Mouse (Mus musculus): ENCODE measurements at regions not wholly inside any gene's neighbourhood (a gene's known extent, or its start where the extent isn't known, plus 50 kb on each side); places are given as distances from the start of the nearest gene placed in this dataset.

DNA sequence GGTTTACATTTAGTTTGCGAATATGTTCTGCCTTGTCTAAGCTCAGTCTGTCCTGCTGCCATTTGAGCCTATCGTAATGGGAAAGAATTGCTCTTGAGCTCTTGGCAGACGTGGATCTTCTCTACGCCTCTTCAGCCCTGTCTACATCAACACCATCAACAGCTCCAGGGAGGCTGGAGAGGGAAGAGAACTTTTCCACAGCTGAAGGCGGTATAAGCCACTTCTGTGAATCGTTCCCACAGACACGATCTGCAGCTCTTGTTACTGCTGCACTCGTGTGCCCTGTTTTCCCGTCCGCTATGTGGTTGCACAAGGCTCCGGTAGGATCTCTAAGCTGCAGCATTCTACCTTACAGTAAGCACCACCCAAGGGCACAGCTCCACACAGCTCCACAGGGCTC, 128.5 kb upstream of the Cadm1 start:
- no peak for DNase-seq

DNA sequence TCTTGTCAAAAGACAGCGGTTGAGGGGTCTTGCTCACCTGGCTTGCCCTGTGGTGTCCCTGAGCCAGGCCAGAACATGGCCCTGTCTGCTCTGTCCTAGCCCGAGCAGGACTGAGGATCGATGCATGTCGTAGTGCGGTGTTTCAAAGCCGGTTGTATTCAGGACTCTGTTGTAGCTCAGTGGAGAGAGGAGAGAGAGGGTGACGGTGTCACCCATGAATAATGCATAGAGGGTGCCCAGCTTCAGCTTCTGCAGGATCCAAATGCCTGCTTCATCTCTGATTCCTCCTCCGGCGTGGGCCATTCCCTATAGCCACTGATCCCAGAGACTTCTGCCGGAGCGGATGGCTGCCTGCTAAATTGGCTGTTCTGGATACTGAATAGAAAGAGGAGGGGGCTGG, 126.7 kb upstream of the Cadm1 start:
- no peak for DNase-seq

DNA sequence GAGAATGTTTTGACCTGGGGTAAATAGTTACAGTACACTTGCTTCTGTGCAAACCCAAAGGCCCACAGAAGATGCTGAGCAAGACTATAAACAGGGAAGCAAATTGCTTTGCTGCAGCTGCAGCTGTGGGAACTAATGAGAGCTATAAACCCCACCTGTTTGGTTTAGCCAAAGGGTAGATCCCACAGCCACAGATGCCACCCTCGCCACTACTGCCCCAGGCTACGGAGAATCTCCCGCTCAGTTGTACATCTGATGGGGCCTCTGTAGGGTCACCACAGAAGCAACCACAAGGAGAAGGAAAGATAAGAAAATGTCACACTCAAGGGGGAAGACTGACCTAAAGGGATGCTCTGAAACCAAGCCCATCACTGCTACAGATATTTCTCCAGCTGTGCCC, 125.2 kb upstream of the Cadm1 start:
- no peak for DNase-seq

DNA sequence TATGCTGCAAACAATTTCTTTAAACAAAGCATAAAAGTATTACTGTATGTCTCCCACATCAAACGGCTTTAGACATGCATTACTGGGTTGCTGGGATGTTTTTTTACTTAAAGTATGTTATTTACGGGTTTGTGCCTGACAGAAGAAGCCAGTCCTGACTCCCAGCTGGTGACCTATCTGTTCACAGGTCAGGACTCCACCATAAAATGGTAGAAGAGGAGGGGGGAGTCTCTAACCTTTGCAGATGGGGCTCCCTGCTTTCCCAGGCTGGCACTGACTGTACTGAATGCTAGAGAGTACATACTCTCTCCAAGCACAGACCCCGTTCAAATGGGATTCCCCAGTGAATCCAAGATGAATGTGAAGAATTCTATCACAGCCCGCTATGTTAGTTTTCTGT, 124.4 kb upstream of the Cadm1 start:
- no peak for DNase-seq

DNA sequence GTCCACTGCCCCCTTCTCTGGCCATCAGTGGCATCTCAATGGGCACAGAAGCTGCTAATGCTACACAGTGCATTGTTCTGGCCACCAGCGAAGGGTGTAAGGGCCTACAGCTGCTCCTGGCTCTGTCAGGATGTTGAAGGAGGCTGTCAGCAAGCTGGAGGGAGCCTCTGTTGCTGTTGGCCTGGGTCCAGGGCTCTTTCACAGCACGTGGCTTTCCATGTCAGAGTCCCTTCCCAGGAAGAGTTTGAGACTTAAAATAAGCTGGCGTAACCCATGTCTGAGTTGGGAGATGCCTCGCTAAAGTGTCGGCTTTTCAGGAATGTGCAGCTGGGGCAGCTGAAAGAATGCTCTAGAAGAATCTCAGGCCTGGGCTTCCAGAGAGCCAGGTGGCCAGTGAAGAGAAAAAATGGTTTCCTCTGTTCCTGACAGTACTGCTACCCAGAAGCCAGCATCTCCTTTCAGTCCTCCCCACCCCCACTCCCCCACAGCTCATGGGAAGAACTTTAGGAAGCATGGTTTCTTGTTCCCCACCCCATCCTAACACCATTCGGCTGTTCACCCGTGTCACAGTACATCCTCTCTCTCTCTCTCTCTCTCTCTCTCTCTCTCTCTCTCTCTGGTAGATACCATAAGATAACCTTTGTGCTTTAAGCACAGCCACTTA, 122.8 kb upstream of the Cadm1 start:
- DNase-seq: peak; percentile 19

DNA sequence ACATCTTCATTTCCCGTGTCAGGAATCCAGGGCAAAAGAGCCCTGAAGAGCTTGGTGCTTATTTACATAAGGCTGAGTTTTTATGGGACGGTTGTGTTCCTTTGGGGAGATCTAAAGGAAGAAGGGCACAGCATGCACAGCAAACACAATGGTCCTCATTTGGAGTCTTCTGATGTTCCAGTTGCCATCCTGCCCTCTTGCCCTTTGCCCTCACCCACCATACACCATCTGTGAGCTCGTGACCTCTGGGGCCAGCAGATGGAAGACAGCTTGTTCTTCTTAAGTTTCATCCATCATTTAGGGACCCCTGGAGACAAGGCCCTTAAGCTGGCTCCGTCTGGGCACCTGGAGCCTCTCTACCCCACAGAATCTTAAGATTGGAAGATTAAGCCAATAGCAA, 121.9 kb upstream of the Cadm1 start:
- no peak for DNase-seq

DNA sequence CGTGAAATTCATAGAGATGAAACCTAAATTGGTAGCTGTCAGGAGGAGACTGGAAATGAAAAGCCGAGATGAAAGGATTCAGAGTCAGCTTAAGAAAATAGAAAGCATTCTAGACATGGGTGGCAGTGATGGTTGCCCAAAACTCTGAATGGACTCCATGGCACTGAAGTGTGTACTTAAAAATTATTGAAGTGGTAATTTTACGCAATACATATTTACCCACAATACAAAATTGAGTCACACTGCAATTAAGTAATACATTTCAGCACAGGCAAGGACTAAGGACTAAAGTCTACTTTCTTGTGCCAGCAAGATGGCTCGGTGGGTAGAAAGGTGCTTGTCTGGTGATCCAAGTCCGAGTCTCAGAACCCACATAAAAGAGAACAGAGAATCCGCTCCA, 120.4 kb upstream of the Cadm1 start:
- no peak for DNase-seq

DNA sequence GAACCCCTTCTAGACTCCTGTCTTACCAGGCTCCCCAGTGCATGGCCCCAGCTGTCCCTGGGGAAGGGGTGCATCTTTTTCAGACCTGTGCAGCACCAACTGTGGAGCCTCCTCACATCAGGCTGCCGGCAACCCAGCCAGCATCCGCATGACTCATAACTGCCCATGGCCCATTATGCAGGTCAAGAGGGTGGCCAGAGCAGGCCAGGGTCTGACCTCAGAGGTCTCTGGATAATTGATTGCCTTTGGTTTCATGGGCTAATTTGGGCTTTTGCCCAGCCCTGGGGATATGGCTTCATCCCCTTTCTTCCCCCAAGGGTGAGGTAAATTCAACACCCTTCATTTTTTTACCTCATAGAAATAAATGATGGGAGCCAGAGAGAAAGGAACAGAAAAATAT, 117.2 kb upstream of the Cadm1 start:
- no peak for DNase-seq

DNA sequence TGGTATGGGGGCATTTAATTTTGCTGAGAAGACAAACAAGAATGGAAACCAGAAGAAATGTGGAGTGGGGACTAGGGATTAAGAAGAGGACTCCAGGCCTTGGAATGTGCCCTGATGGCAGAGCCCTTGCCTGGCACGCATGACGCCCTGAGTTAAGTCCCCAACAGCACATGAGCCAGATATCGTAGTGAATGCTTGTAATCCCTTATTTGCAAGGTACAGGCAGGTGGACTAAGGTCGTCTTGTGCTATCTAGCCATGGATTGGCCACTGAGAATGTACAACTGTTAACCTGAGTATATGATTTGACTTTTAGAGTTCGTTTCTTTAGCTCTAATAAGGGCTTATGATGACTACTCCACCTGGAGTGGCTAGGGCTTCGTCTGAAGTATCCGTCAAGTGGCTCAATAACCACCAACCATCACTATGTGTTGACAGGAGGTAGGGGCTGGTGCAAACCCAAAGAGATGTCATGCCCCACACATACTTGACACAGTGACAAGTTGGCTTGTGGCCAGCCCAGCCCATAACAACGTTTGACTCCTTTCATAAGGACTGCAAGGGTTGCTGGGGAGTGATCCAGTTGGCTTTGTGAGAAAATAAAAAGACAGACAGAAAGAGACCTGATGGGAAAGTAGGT, 115.5 kb upstream of the Cadm1 start:
- no peak for DNase-seq

DNA sequence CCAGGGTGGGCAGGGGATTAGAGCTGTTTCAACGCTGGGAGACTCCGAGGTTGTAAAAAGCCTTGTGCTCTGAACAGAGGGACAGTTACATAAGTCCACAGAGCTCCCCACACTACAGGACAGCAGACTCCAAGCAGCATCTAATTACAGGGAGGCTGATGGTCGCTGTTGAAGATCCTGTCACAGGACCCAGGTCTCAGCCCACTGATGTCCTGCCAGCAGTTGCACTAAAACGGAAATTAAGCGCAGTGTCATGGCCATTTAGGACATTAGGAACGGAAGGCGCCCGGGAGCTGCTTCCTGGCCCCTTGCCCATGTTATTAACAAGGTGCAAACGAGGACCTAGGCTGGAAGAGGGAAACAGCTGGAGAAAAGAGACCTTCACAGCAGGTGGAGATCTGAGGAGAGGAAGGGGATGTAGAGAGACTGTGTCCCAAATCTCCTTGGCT, 107.8 kb upstream of the Cadm1 start:
- peak; percentile 74 for DNase-seq

DNA sequence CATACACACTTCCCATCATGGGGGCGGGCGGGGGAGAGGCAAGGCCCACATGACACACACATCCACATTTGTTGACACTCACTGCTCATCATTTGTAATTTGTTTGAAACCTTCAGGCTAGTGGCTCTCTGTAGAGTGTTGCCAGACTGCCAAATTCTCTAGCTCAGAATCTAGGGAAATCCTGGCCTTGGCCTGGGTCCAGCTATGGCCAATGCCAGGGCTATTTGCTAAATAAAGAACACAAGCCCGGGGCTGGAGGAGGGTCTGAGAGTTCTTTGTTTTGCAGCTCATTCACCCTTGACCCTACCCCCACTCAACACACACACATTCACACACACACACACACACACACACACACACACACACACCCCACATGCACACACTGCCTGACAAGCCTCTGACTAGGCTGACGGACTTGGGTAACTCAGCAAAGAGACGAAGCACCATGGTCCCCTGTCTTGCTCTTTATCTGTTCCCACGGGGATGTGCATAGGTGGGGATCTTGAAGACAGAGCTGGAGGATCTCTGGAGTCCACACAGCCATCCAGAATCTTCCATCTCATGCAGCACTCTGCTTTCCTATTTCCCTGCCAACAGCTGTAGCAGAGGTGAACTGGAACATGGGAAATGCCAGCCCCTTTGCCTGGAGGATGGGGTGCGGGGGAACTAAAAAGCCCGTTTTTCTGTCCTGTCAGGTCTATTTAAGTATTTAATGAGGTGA, 107.1 kb upstream of the Cadm1 start:
- peak; percentile 67 for DNase-seq

DNA sequence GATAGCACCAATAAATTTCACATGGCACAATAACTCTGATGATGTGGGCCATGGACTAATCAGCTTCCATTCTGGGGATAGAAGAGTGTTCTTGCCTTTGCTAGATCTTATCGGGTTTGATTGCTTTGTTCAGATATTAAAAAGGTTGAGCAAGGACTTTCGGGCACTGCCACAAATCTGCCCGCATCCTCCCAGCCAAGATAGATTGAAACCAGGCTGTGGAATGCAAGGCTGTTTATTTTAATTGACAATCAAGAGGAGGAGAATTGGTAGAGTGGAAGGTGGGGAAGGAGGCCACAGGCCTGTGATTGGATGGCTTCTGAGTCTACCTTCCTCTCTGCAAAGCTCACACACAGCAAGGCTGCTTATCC, 106.5 kb upstream of the Cadm1 start:
- peak; percentile 15 for DNase-seq

DNA sequence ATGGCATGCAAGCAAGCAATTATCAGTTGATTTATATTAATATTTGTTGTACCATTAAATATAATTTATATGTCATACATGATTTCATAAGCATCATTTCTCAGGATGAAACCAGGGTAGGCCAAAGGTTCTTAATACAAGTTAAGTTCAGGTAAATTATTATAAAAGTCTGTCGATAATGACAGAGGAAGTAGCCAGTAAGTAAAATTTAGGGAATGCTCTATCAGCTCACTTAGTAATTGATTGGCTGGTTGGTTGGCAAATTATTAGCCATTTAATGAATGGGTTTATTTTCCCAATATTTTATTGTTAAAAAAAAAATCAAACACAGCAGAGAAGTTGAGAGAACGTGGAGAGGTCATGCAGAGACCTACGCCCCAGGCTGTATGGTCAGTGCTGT, 105.8 kb upstream of the Cadm1 start:
- DNase-seq: no peak

DNA sequence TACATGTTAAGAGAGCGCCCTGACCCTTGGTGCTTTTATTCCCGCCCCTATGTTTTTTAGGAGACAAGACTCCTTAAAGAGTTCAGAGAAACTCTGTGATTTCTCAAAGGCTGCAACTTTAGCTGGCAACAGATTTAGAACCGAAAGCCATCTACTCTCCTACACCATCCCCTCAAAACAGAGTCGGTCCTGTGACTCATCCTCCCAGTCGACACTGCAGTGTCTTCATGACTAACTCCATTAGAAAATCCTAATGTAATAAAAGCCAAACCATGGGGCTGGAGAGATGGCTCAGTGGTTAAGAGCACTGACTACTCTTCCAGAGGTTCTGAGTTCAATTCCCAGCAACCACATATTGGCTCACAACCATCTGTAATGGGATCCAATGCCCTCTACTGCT, 103.3 kb upstream of the Cadm1 start:
- no peak for DNase-seq

DNA sequence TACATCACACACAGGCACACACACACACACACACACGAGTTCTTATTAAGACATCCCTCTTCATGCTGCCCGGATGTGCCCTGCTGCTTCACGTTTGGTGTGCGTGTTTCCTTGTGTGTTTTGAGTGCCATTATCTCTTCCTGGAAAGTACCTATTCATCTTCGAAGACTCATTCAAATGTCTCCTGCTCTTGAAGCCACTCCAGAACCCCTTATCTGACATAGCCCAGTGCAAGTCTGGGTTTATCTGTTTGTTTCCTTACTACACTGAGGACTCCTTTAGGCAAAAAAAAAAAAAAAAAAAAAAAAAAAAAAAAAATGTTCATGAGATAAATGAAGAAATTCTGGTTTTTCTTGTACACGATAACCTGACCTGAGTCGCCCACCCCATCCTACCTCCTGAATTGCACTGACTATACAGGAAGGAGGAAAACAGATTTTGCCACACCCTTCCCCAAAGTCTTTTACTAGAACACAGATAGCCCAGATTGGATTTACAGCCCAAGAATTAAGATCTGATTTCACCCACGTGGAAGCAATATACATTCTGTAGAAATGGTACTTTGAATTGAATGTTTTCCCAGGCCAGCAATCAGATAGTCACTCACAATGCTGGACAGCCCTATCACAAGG, 101.1 kb upstream of the Cadm1 start:
- DNase-seq: peak; percentile 14

DNA sequence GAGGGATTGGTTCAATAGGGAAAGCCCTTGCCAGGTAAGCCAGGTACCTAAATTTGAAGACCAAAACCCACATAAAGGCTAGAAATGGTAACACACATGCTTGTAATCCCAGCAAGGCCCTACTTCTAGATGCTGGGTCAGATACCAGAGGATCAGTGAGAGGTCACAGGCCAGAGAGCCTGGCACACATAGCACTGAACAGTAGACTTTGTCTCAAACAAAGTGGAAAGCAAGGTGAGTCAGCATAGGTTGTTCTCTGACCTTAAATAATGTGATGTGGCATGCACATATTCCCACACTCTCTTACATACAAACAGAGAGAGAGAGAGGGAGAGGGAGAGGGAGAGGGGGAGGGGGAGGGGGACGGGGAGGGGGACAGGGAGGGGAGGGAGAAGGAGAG, 100.3 kb upstream of the Cadm1 start:
- DNase-seq: no peak

DNA sequence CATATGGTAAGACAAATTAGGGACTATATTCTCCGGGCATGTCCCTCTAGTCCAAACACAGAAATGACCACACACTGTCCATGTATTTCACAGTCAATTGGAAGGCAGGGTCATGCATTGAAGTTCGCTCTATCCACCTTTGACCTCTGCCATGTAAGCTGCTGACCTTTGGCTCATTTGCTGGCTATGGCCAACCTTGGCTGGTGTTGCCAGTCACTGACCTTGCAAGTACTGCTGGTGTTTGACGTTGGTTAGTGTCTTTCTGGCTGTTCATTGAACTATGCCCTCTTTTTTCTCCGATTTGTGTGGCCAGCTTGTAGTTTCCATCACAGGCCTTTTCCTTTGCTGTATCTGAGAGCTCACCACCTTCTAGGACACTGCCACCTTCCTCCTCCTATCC, 97.3 kb upstream of the Cadm1 start:
- DNase-seq: peak; percentile 62

DNA sequence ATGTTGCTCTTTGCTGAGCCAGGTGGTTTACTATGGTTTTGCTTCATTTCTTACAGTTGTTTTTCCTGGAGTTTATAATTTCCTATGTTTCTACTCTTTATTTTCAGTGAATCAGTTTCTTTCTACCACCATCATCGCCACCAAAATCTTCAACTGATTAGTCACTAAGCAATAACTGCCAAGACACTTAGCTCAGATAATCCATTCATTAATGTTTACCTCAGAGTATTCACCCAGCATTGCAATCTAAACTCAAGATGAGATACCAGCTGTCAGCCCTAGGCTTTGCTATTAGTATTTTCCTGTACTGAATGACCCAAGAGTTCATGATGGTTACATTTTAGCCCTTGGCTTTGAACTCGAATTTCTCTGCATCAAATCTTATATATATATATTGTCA, 96.8 kb upstream of the Cadm1 start:
- no peak for DNase-seq

DNA sequence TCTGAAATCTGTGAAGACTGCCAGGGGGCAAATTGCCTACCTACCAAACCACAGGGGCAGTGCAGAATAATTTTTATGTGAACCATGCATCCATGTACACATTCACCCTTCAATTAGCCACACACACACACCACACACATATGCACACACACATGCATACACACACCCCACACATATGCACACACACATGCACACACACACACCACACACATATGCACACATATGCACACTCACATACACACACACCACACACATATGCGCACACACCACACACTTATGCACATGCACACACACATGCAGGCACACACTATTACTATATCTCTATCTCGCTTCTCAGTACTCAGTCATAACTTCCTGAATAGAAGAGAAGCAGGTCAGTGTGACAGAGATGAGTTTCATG, 95.9 kb upstream of the Cadm1 start:
- DNase-seq: no peak

DNA sequence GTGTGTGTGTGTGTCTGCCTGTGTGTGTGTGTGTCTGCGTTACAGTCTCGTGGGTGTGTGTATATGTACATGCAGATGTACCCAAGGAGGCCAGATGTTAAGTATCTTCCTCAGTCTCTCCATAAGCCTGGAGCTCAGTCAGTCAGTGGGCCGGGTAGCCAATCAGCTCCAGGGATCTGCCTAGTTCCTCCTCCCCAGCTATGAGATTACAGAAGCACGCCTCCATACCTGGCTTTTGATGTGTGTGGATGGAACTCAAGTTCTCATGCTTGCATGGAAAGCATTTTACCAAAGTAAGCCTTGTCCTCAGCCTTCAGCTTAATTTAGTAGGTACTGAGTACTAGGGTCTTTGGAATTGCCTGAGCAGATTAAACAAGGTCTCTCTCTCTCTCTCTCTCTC, 91.0 kb upstream of the Cadm1 start:
- no peak for DNase-seq

DNA sequence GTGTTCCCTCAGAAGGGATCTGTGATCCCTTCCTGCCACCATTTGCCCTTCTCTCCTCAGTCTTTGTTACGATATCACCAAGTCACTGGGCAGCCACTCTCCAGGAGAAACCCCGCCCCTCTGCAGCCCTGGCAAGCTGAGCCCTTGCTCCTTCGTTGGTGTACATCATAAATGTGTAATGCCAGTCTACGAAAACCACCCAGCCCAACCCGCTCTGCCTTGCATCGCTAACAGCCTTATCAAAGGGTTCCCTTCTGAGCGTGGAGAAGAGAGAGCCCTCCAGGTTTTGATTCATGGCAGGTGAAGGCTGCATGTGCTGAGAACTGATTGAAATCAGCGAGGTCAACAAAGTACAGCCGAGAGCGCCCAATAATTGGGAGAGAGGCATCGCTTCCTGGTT, 90.5 kb upstream of the Cadm1 start:
- DNase-seq: no peak

DNA sequence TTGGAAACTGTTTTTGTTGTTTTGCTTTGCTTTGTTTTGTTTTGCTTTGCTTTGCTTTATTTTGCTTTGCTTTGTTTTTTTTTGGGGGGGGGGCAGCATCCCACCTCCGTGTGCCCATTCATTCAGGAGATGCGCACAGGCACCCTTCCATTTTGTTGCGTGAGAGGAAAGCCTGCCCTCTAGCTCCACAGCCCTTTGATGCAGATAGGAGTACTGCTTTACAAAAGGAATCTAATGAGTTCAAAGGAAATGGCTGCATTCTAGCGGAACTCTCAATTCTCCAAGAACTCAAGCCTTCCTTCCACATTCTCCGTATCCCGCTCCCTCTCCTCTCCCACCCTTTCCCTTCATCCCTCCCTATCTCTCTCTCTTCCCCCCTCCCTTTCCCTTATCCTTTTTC, 89.8 kb upstream of the Cadm1 start:
- DNase-seq: no peak

DNA sequence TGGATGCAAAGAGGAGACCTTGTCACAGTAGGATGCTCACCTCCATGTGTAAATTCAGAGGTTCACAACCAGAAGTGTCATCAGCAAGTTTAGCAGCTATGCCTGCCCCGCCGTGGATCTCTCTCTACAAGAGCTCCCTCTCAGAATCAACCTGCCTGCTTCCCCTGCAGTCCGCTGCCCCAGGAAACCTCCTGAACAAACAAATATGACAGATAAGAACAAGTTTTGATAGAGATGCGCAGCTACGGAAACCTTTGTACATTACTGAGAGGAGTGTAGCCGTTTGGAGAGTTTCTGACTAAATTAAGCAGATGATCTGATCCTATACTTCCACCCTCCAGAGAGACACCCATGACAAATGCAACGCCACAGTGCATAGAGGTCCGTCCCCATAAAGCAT, 88.8 kb upstream of the Cadm1 start:
- DNase-seq: no peak

DNA sequence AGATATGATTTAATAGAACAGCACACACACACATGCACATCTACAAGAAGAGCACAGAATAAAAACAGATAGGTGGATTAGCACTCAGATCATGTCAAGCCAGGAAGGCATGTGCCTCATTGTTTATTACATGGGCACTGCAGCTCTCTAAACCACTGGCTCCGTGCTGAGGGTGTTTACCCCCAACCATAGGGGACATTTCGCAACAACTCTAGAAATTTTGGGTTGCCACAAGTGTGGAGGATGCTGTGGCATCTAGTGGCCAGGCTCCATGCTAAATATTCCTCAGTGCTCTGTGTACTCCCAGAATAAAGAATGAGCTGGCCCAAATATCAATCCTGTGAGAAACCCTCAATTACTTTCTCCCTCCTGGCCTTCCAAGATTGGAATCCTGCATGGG, 85.8 kb upstream of the Cadm1 start:
- no peak for DNase-seq

All from kidney, adult 11 months (tissue).